Mouse (Mus musculus) MEL (cell line): ENCODE measurements around the gene Olfr68. TPM values are rescaled to one million over a fixed set of nuclear protein-coding genes. Genes with fewer than 3 reads are reported as not detected.
"Not testable (repeated sequence)": the region's sequence is repeated elsewhere in the genome, so short reads cannot be mapped to it uniquely, and the experiment has no call there.

Source experiments
- DNase-seq: peaks from one replicate; pipeline ENCODE4 v3.0.0; 2011; ENCODE audit warnings: low read depth, low spot score
- H3K27ac ChIP-seq: 2 replicates; pipeline ENCODE4 v1.5.1; 2012; ENCODE audit warnings: low read depth, mild to moderate bottlenecking, control low read depth, low read length, moderate library complexity; ENCODE audit not compliant: control insufficient read depth
- H3K27me3 ChIP-seq, 2 experiments: fragments of 150-350 bp in 1 of 2; sonication (generic) in 1 of 2; 2 replicates each; pipeline ENCODE4 v1.6.1; 2012; ENCODE audit warnings: low read length in 2 of 2, mild to moderate bottlenecking in 2 of 2, improper control_type of control experiment in 1 of 2, moderate library complexity in 1 of 2; ENCODE audit not compliant: insufficient read depth in 2 of 2, control insufficient read depth in 1 of 2
- H3K36me3 ChIP-seq, 2 experiments: 2 replicates each; pipeline ENCODE4 v1.6.1; 2012 to 2014; ENCODE audit warnings: low read length in 2 of 2, improper control_type of control experiment in 1 of 2, inconsistent platforms in 1 of 2, mild to moderate bottlenecking in 1 of 2; ENCODE audit not compliant: insufficient read depth in 2 of 2, control insufficient read depth in 1 of 2
- H3K4me1 ChIP-seq, 2 experiments: fragments of 150-350 bp in 1 of 2; sonication (generic) in 1 of 2; 2 replicates each; pipeline ENCODE4 v1.6.1; 2012; ENCODE audit warnings: low read length in 2 of 2, improper control_type of control experiment in 1 of 2, mild to moderate bottlenecking in 1 of 2; ENCODE audit not compliant: insufficient read depth in 2 of 2, control insufficient read depth in 1 of 2
- H3K4me3 ChIP-seq, 2 experiments: fragments of 150-350 bp in 1 of 2; sonication (generic) in 1 of 2; 2 replicates each; pipeline ENCODE4 v1.5.1; 2012; ENCODE audit warnings: low read depth in 2 of 2, low read length in 2 of 2, mild to moderate bottlenecking in 2 of 2, moderate library complexity in 2 of 2, control low read depth in 1 of 2, improper control_type of control experiment in 1 of 2; ENCODE audit not compliant: control insufficient read depth in 1 of 2, insufficient read depth in 1 of 2
- H3K79me2 ChIP-seq: 2 replicates; pipeline ENCODE4 v1.6.1; 2012; ENCODE audit warnings: mild to moderate bottlenecking, low read length, moderate library complexity; ENCODE audit not compliant: control insufficient read depth, poor library complexity, insufficient read depth
- H3K9ac ChIP-seq: 2 replicates; pipeline ENCODE4 v1.6.1; 2012; ENCODE audit warnings: low read depth, mild to moderate bottlenecking, control low read depth, low read length, moderate library complexity; ENCODE audit not compliant: control insufficient read depth, poor library complexity, severe bottlenecking
- H3K9me3 ChIP-seq: fragments of 150-350 bp; sonication (generic); replicated peaks from 2 replicates; pipeline ENCODE4 v1.6.1; 2012; ENCODE audit warnings: mild to moderate bottlenecking, low read length, improper control_type of control experiment, moderate library complexity; ENCODE audit not compliant: insufficient read depth
- BHLHE40 ChIP-seq: IDR thresholded peaks from 2 replicates; pipeline ENCODE4 v1.6.1; 2012; ENCODE audit warnings: low read depth, mild to moderate bottlenecking, inconsistent platforms, low read length, improper control_type of control experiment, borderline replicate concordance
- E2F4 ChIP-seq: IDR thresholded peaks from 2 replicates; pipeline ENCODE4 v1.6.1; 2011; ENCODE audit warnings: low read depth, low read length, improper control_type of control experiment, borderline replicate concordance
- EP300 ChIP-seq, 2 experiments: IDR thresholded peaks; 2 replicates each; pipeline ENCODE4 v1.6.1; 2011; ENCODE audit warnings: improper control_type of control experiment in 2 of 2, low read length in 2 of 2, low read depth in 1 of 2, mild to moderate bottlenecking in 1 of 2
- ETS1 ChIP-seq: IDR thresholded peaks from 2 replicates; pipeline ENCODE4 v1.6.1; 2012; ENCODE audit warnings: low read depth, mild to moderate bottlenecking, inconsistent platforms, low read length, improper control_type of control experiment, moderate library complexity
- HCFC1 ChIP-seq: IDR thresholded peaks from 2 replicates; pipeline ENCODE4 v1.6.1; 2012; ENCODE audit warnings: low read depth, mild to moderate bottlenecking, inconsistent platforms, low read length, improper control_type of control experiment, moderate library complexity
- JUND ChIP-seq: IDR thresholded peaks from 2 replicates; pipeline ENCODE4 v1.6.1; 2011; ENCODE audit warnings: low read depth, mild to moderate bottlenecking, improper control_type of control experiment, low read length
- MAFK ChIP-seq: IDR thresholded peaks from 2 replicates; pipeline ENCODE4 v1.6.1; 2011; ENCODE audit warnings: low read depth, mild to moderate bottlenecking, low read length, improper control_type of control experiment, borderline replicate concordance
- MYC ChIP-seq: IDR thresholded peaks from 2 replicates; pipeline ENCODE4 v1.6.1; 2011; ENCODE audit warnings: low read depth, mild to moderate bottlenecking, low read length, improper control_type of control experiment, moderate library complexity
- NELFE ChIP-seq: IDR thresholded peaks from 2 replicates; pipeline ENCODE4 v1.6.1; 2011; ENCODE audit warnings: low read depth, low read length, improper control_type of control experiment
- POLR2A ChIP-seq, 2 experiments: IDR thresholded peaks; 2 replicates each; pipeline ENCODE4 v1.6.1; 2011 to 2012; ENCODE audit warnings: low read length in 2 of 2, mild to moderate bottlenecking in 2 of 2, control low read depth in 1 of 2, improper control_type of control experiment in 1 of 2, low read depth in 1 of 2, moderate library complexity in 1 of 2; ENCODE audit not compliant: control insufficient read depth in 1 of 2, insufficient read depth in 1 of 2, poor library complexity in 1 of 2
- POLR2AphosphoS5 ChIP-seq: IDR thresholded peaks from 2 replicates; pipeline ENCODE4 v1.6.1; 2012; ENCODE audit warnings: low read depth, borderline replicate concordance, mild to moderate bottlenecking, inconsistent platforms, low read length, moderate library complexity, mixed read lengths
- RAD21 ChIP-seq: IDR thresholded peaks from 2 replicates; pipeline ENCODE4 v1.6.1; 2011; ENCODE audit warnings: mild to moderate bottlenecking, low read depth, low read length, improper control_type of control experiment
- SMC3 ChIP-seq: IDR thresholded peaks from 2 replicates; pipeline ENCODE4 v1.6.1; 2011; ENCODE audit warnings: low read depth, low read length, improper control_type of control experiment
- TBP ChIP-seq: IDR thresholded peaks from 2 replicates; pipeline ENCODE4 v1.8.0; 2011; ENCODE audit warnings: low read depth, low read length, improper control_type of control experiment
- UBTF ChIP-seq: IDR thresholded peaks from 2 replicates; pipeline ENCODE4 v1.6.1; 2012; ENCODE audit warnings: low read depth, mild to moderate bottlenecking, inconsistent platforms, low read length, improper control_type of control experiment, moderate library complexity, borderline replicate concordance; ENCODE audit not compliant: insufficient read depth
- USF1 ChIP-seq: IDR thresholded peaks from 2 replicates; pipeline ENCODE4 v1.6.1; 2014; ENCODE audit warnings: low read depth, mild to moderate bottlenecking, inconsistent platforms, low read length, improper control_type of control experiment, moderate library complexity
- ZC3H11A ChIP-seq: IDR thresholded peaks from 2 replicates; pipeline ENCODE4 v1.6.1; 2012; ENCODE audit warnings: low read depth, mild to moderate bottlenecking, inconsistent platforms, low read length, improper control_type of control experiment
- ZMIZ1 ChIP-seq: IDR thresholded peaks from 2 replicates; pipeline ENCODE4 v1.6.1; 2012; ENCODE audit warnings: low read depth, mild to moderate bottlenecking, inconsistent platforms, low read length, improper control_type of control experiment, moderate library complexity
- polyA plus RNA-seq, 2 experiments: library from polyadenylated mRNA; stranded (reverse) in 1 of 2; unstranded in 1 of 2; fragments of >175 nt in 1 of 2; fragments of >200 nt in 1 of 2; gene quantifications; 2 replicates each; pipeline versions ENCODE4 v1.2.1 to v1.2.4; 2012; ENCODE audit warnings: low replicate concordance in 2 of 2, low read depth in 1 of 2; ENCODE audit not compliant: insufficient read length in 2 of 2, insufficient read depth in 1 of 2, missing spikeins in 1 of 2
- total RNA-seq: library from RNA; depleted of rRNA; stranded (reverse); fragments of 300-350 nt; gene quantifications from 2 replicates; pipeline ENCODE4 v1.2.3, GENCODE M21; 2012

Olfr68 gene
- total and polyA plus RNA-seq, 3 experiments, result not detected

DNA sequence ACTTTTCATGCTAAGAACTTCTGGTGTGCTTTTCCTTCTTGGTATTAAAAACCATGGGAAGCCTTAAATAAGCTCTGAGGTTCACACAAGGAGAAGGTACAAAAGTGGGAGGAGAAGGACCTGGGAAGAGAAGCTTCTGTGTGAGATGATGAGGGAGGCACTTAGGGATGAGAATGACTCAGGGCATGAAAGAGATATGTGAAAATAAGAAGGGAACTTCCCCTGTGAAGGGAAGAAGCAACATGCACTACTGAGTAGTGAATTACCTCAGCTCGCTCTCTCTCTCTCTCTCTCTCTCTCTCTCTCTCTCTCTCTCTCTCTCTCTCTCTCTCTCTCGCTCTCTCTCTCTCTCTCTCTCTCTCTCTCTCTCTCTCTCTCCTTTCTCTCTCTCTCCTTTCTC lies 35.6 kb upstream of the Olfr68 start:
- Histone ChIP-seq H3K27ac (peak overlapping the region; percentile 53), H3K36me3 (peaks cover 0 to 15% of the 10 kb centered on the region in 2 experiments; a peak in 2 of 4 replicates)
- DNase-seq, result peak; percentile 62
- H3K4me3 ChIP-seq, result not testable (repeated sequence)
- TF ChIP-seq JUND (peak; percentile 89), EP300 (IDR thresholded peaks at IDR 0.05; ENCODE audit: low read depth in 1 of 2, low read length in 2 of 2) (peak in 1 of 2 experiments; percentile 2; a peak in 1 of 4 replicates)
- TF ChIP-seq, all 39 proteins: peak for 2; not testable (repeated sequence) for 37
- H3K9me3 ChIP-seq, H3K27me3 ChIP-seq, H3K79me2 ChIP-seq: not testable (repeated sequence)
- Histone ChIP-seq H3K4me1 (peaks cover 13 to 20% of the 10 kb centered on the region in 2 experiments), H3K9ac (peak overlapping the region; percentile 29)

DNA sequence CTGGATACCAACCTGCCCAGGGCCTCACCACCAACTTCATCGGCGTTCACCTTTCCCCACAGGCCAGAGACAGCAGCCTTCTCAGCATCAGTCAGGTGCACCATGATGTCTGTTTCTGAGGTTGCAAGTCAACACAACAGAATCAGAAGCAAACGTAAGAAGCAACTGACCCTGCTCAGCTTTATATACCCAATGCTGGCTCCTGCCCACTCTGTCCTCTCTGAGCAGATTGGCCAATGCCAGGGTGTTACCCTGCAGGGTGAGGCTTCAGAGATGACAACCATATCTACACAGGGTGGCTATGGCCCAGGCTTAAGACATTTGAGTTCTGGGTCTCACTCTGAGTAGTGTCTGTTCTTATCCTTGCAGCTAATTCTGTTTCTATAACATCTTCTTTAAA lies 34.3 kb upstream of the Olfr68 start, which contains the start of gene Hbb-bt:
TSS of gene Hbb-bt (minus strand) at position 231 of the 400 bp plus-strand sequence.
- H3K27me3 ChIP-seq, result no peaks in the 10 kb centered on the region
- H3K79me2 ChIP-seq, result no peaks in the 10 kb centered on the region
- H3K27ac ChIP-seq, result peak within 1 kb of the TSS; percentile 83
- peak within 1 kb of the TSS; percentile 17 to 42 for H3K4me3 ChIP-seq
- peaks cover 0 to 25% of the 10 kb centered on the region in 2 experiments; a peak in 2 of 4 replicates for H3K36me3 ChIP-seq
- TF ChIP-seq BHLHE40 (no peak), HCFC1 (no peak), ZMIZ1 (peak; percentile 33; the same call in 1 of the 2 replicates), TBP (peak; percentile 90), ETS1 (no peak), POLR2A (IDR thresholded peaks at IDR 0.05; ENCODE audit: control insufficient read depth in 1 of 2, insufficient read depth in 1 of 2, low read depth in 1 of 2, low read length in 2 of 2, poor library complexity in 1 of 2) (peak in 1 of 2 experiments; percentile 60; a peak in 2 of 4 replicates), SMC3 (no peak), MYC (no peak), E2F4 (no peak), MAFK (no peak), NELFE (peak; percentile 32; the same call in 1 of the 2 replicates), USF1 (no peak), ZC3H11A (no peak), RAD21 (no peak), UBTF (no peak), POLR2AphosphoS5 (peak; percentile 74; the same call in 1 of the 2 replicates)
- TF ChIP-seq, all 39 proteins: peak for 5
- Histone ChIP-seq H3K9ac (peak within 1 kb of the TSS; percentile 41), H3K9me3 (no peaks in the 10 kb centered on the region), H3K4me1 (peaks cover 21 to 23% of the 10 kb centered on the region in 2 experiments)
- peak; percentile 71 for DNase-seq

DNA sequence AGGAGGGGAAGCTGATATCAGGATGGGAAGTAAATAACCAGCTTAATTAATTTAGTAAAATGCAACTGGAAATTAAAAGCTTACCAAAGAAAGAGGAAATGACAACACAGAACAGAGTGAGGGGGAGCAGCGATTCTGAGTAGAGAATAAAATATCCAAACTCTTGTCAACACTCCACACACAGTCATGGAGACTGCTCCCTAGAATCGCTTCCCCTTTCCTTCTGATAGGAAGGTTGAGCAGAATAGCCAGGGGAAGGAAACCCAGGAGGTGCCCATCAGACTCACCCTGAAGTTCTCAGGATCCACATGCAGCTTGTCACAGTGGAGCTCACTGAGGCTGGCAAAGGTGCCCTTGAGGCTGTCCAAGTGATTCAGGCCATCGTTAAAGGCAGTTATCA lies 33.7 kb upstream of the Olfr68 start:
- H3K36me3 ChIP-seq, result peaks cover 0 to 28% of the 10 kb centered on the region in 2 experiments; a peak in 2 of 4 replicates
- H3K9ac ChIP-seq, H3K9me3 ChIP-seq, H3K4me3 ChIP-seq, H3K27me3 ChIP-seq, H3K27ac ChIP-seq, DNase-seq, H3K79me2 ChIP-seq: not testable (repeated sequence)
- H3K4me1 ChIP-seq, result peaks cover 23 to 26% of the 10 kb centered on the region in 2 experiments
